Mouse (Mus musculus) cerebellum, adult 8-10 months (tissue): ENCODE measurements at regions not wholly inside any gene's neighbourhood (a gene's known extent, or its start where the extent isn't known, plus 50 kb on each side); places are given as distances from the start of the nearest gene placed in this dataset.

ENCODE experiments used
- DNase-seq: peaks from one replicate; pipeline ENCODE4 v3.0.0; 2022

- DNase-seq = no peak
Measured at GRCm38 (mm10) chr6:94890165-94890564, 190.2 kb upstream of the Lrig1 start.

GRCm38 (mm10) chr6:94889271-94889670 is 189.3 kb upstream of the Lrig1 start:
- DNase-seq = no peak

- no peak for DNase-seq
Measured at GRCm38 (mm10) chr6:94881139-94881538, 181.2 kb upstream of the Lrig1 start.

- no peak for DNase-seq
Measured at GRCm38 (mm10) chr6:94875841-94876240, 175.9 kb upstream of the Lrig1 start.

GRCm38 (mm10) chr6:94875065-94875464 is 175.1 kb upstream of the Lrig1 start:
- DNase-seq = no peak

GRCm38 (mm10) chr6:94874415-94874814 is 174.5 kb upstream of the Lrig1 start:
- DNase-seq = no peak

GRCm38 (mm10) chr6:94867952-94868351 is 168.0 kb upstream of the Lrig1 start:
- DNase-seq = no peak

- no peak for DNase-seq
Measured at GRCm38 (mm10) chr6:94865498-94865897, 165.5 kb upstream of the Lrig1 start.

- DNase-seq = no peak
Measured at GRCm38 (mm10) chr6:94858121-94858621, 158.2 kb upstream of the Lrig1 start.

- DNase-seq = no peak
Measured at GRCm38 (mm10) chr6:94850121-94850520, 150.2 kb upstream of the Lrig1 start.

- DNase-seq = no peak
Measured at GRCm38 (mm10) chr6:94849533-94849932, 149.6 kb upstream of the Lrig1 start.

- DNase-seq = no peak
Measured at GRCm38 (mm10) chr6:94848437-94848836, 148.5 kb upstream of the Lrig1 start.

- no peak for DNase-seq
Measured at GRCm38 (mm10) chr6:94845821-94846220, 145.9 kb upstream of the Lrig1 start.

- no peak for DNase-seq
Measured at GRCm38 (mm10) chr6:94842856-94843255, 142.9 kb upstream of the Lrig1 start.

GRCm38 (mm10) chr6:94841881-94842280 is 141.9 kb upstream of the Lrig1 start:
- no peak for DNase-seq

- DNase-seq = no peak
Measured at GRCm38 (mm10) chr6:94835742-94836141, 135.8 kb upstream of the Lrig1 start.

- no peak for DNase-seq
Measured at GRCm38 (mm10) chr6:94834551-94834950, 134.6 kb upstream of the Lrig1 start.

GRCm38 (mm10) chr6:94830801-94831200 is 130.8 kb upstream of the Lrig1 start:
- no peak for DNase-seq

- DNase-seq = no peak
Measured at GRCm38 (mm10) chr6:94829246-94829645, 129.3 kb upstream of the Lrig1 start.

GRCm38 (mm10) chr6:94826656-94827055 is 126.7 kb upstream of the Lrig1 start:
- DNase-seq = no peak

- DNase-seq = no peak
Measured at GRCm38 (mm10) chr6:94818220-94818619, 118.3 kb upstream of the Lrig1 start.

GRCm38 (mm10) chr6:94816161-94816560 is 116.2 kb upstream of the Lrig1 start:
- DNase-seq = no peak

- no peak for DNase-seq
Measured at GRCm38 (mm10) chr6:94814711-94815110, 114.8 kb upstream of the Lrig1 start.

GRCm38 (mm10) chr6:94813481-94814148 is 113.7 kb upstream of the Lrig1 start:
- no peak for DNase-seq

- no peak for DNase-seq
Measured at GRCm38 (mm10) chr6:94811846-94812245, 111.9 kb upstream of the Lrig1 start.
